Mouse (Mus musculus): ENCODE measurements around the gene Cmtm3. TPM values are rescaled to one million over a fixed set of nuclear protein-coding genes. Genes with fewer than 3 reads are reported as not detected.
A peak's percentile ranks its signal among the peaks of the same experiment; 100 is the strongest.

The Cmtm3 gene
- polyA plus RNA-seq, 1 experiment = 0.26 TPM

- H3K4me1 ChIP-seq (ENCODE audit: control insufficient read depth) = peaks cover 18% of the 10 kb centered on the region
- H3K36me3 ChIP-seq (ENCODE audit: control insufficient read depth) = no peaks in the 10 kb centered on the region
- no peaks in the 10 kb centered on the region for H3K27me3 ChIP-seq (ENCODE audit: control insufficient read depth)
- TF ChIP-seq TAL1 (IDR thresholded peaks at IDR 0.05; ENCODE audit: low read length) = no peak
- no peak for TF ChIP-seq GATA1 (IDR thresholded peaks at IDR 0.05; ENCODE audit: low read length)
- H3K4me3 ChIP-seq (replicated peaks) = no peak overlapping the region
- H3K9me3 ChIP-seq (ENCODE audit: control insufficient read depth, low read length) = no peaks in the 10 kb centered on the region
Observed at GRCm38 (mm10) chr8:104332665-104333631, 6.3 kb upstream of the Cmtm3 start.

- Histone ChIP-seq H3K4me1 (ENCODE audit: control insufficient read depth) (peaks cover 18% of the 10 kb centered on the region), H3K4me3 (replicated peaks) (no peak overlapping the region), H3K36me3 (ENCODE audit: control insufficient read depth) (no peaks in the 10 kb centered on the region), H3K9me3 (ENCODE audit: control insufficient read depth, low read length) (no peaks in the 10 kb centered on the region), H3K27me3 (ENCODE audit: control insufficient read depth) (no peaks in the 10 kb centered on the region)
- TF ChIP-seq GATA1 (IDR thresholded peaks at IDR 0.05; ENCODE audit: low read length) = no peak
- no peak for TF ChIP-seq TAL1 (IDR thresholded peaks at IDR 0.05; ENCODE audit: low read length)
Observed at GRCm38 (mm10) chr8:104333786-104334185, 5.4 kb upstream of the Cmtm3 start.

- no peak for TF ChIP-seq TAL1 (IDR thresholded peaks at IDR 0.05; ENCODE audit: low read length)
Observed at GRCm38 (mm10) chr8:104334196-104334595, 5.0 kb upstream of the Cmtm3 start.

GRCm38 (mm10) chr8:104336806-104337205 lies 2.4 kb upstream of the Cmtm3 start:
- TF ChIP-seq GATA1 (IDR thresholded peaks at IDR 0.05; ENCODE audit: low read length) (no peak), TAL1 (IDR thresholded peaks at IDR 0.05; ENCODE audit: low read length) (no peak)
- Histone ChIP-seq H3K9me3 (ENCODE audit: control insufficient read depth, low read length) (no peaks in the 10 kb centered on the region), H3K4me1 (ENCODE audit: control insufficient read depth) (peaks cover 32% of the 10 kb centered on the region), H3K4me3 (replicated peaks) (no peak overlapping the region), H3K27me3 (ENCODE audit: control insufficient read depth) (peaks cover 24% of the 10 kb centered on the region), H3K36me3 (ENCODE audit: control insufficient read depth) (no peaks in the 10 kb centered on the region)

More at GRCm38 (mm10) chr8:104334196-104334595, 5.0 kb upstream of the Cmtm3 start:
- Histone ChIP-seq H3K4me1 (ENCODE audit: control insufficient read depth) (peaks cover 18% of the 10 kb centered on the region), H3K27me3 (ENCODE audit: control insufficient read depth) (peaks cover under 1% of the 10 kb centered on the region; the same call in 1 of the 2 replicates), H3K36me3 (ENCODE audit: control insufficient read depth) (no peaks in the 10 kb centered on the region), H3K9me3 (ENCODE audit: control insufficient read depth, low read length) (no peaks in the 10 kb centered on the region), H3K4me3 (replicated peaks) (no peak overlapping the region)

- TF ChIP-seq TAL1 (IDR thresholded peaks at IDR 0.05; ENCODE audit: low read length) (no peak), GATA1 (IDR thresholded peaks at IDR 0.05; ENCODE audit: low read length) (no peak)
- Histone ChIP-seq H3K4me1 (ENCODE audit: control insufficient read depth) (peaks cover 30% of the 10 kb centered on the region), H3K4me3 (replicated peaks) (no peak overlapping the region), H3K9me3 (ENCODE audit: control insufficient read depth, low read length) (no peaks in the 10 kb centered on the region), H3K36me3 (ENCODE audit: control insufficient read depth) (no peaks in the 10 kb centered on the region), H3K27me3 (ENCODE audit: control insufficient read depth) (peaks cover 28% of the 10 kb centered on the region)
Observed at GRCm38 (mm10) chr8:104337890-104338289, 1.3 kb upstream of the Cmtm3 start.

GRCm38 (mm10) chr8:104339983-104340232 lies 698 bp downstream of the Cmtm3 start:
- TF ChIP-seq TAL1 (IDR thresholded peaks at IDR 0.05; ENCODE audit: low read length) = no peak
- no peak for TF ChIP-seq GATA1 (IDR thresholded peaks at IDR 0.05; ENCODE audit: low read length)
- Histone ChIP-seq H3K36me3 (ENCODE audit: control insufficient read depth) (no peaks in the 10 kb centered on the region), H3K4me1 (ENCODE audit: control insufficient read depth) (peaks cover 15% of the 10 kb centered on the region), H3K4me3 (replicated peaks) (peak overlapping the region; percentile 57), H3K27me3 (ENCODE audit: control insufficient read depth) (peaks cover 28% of the 10 kb centered on the region), H3K9me3 (ENCODE audit: control insufficient read depth, low read length) (no peaks in the 10 kb centered on the region)

GRCm38 (mm10) chr8:104340233-104341105 lies 1.3 kb downstream of the Cmtm3 start:
- H3K4me1 ChIP-seq (ENCODE audit: control insufficient read depth) = peaks cover 15% of the 10 kb centered on the region
- TF ChIP-seq TAL1 (IDR thresholded peaks at IDR 0.05; ENCODE audit: low read length) = no peak
- no peak for TF ChIP-seq GATA1 (IDR thresholded peaks at IDR 0.05; ENCODE audit: low read length)

GRCm38 (mm10) chr8:104341106-104341561 lies 1.9 kb downstream of the Cmtm3 start:
- TF ChIP-seq TAL1 (IDR thresholded peaks at IDR 0.05; ENCODE audit: low read length) = no peak
- no peak for TF ChIP-seq GATA1 (IDR thresholded peaks at IDR 0.05; ENCODE audit: low read length)

More at GRCm38 (mm10) chr8:104340233-104341105, 1.3 kb downstream of the Cmtm3 start:
- Histone ChIP-seq H3K36me3 (ENCODE audit: control insufficient read depth) (no peaks in the 10 kb centered on the region), H3K4me3 (replicated peaks) (peak overlapping the region; percentile 57), H3K9me3 (ENCODE audit: control insufficient read depth, low read length) (no peaks in the 10 kb centered on the region), H3K27me3 (ENCODE audit: control insufficient read depth) (peaks cover 28% of the 10 kb centered on the region)

GRCm38 (mm10) chr8:104341678-104342077 lies 2.5 kb downstream of the Cmtm3 start:
- Histone ChIP-seq H3K36me3 (ENCODE audit: control insufficient read depth) (no peaks in the 10 kb centered on the region), H3K4me1 (ENCODE audit: control insufficient read depth) (peaks cover 15% of the 10 kb centered on the region), H3K27me3 (ENCODE audit: control insufficient read depth) (peaks cover 28% of the 10 kb centered on the region), H3K9me3 (ENCODE audit: control insufficient read depth, low read length) (no peaks in the 10 kb centered on the region), H3K4me3 (replicated peaks) (no peak overlapping the region)
- TF ChIP-seq GATA1 (IDR thresholded peaks at IDR 0.05; ENCODE audit: low read length) = no peak
- TF ChIP-seq TAL1 (IDR thresholded peaks at IDR 0.05; ENCODE audit: low read length) = no peak

More at GRCm38 (mm10) chr8:104341106-104341561, 1.9 kb downstream of the Cmtm3 start:
- Histone ChIP-seq H3K4me3 (replicated peaks) (peak overlapping the region; percentile 57), H3K36me3 (ENCODE audit: control insufficient read depth) (no peaks in the 10 kb centered on the region), H3K4me1 (ENCODE audit: control insufficient read depth) (peaks cover 15% of the 10 kb centered on the region), H3K27me3 (ENCODE audit: control insufficient read depth) (peaks cover 28% of the 10 kb centered on the region), H3K9me3 (ENCODE audit: control insufficient read depth, low read length) (no peaks in the 10 kb centered on the region)
